Mouse (Mus musculus): Measurements from ENCODE around the gene Brox.
"Not testable (repeated sequence)": the region's sequence is repeated elsewhere in the genome, so short reads cannot be mapped to it uniquely, and the experiment has no call there.

The Brox gene

GRCm38 (mm10) chr1:183296877-183297383 is at the start of gene Brox:
Gene Brox (minus strand): TSS chr1:183297269.
- peak; percentile 95 for DNase-seq (ENCODE audit: low spot score in 2 of 2)

DNA sequence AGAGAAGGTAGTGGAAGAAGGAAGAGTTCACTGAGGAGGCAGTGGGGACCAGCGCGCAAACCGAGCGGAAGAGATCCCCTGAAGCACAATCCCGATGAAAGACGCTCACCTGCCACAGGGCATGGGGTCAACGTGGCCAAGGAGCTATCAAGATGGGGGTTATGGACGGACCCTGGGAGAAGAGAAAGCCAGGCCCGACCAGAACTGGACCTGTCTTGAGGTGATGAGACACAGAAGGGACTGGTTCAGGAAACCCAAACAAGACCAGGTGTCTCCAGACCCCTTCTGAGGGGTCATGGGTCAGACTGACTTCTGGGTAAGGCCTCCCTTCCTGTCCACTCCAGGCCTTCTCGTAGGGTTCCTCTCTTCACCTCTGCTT is 48.7 kb upstream of the Brox start:
- no peak for DNase-seq (ENCODE audit: low spot score in 2 of 2)

DNA sequence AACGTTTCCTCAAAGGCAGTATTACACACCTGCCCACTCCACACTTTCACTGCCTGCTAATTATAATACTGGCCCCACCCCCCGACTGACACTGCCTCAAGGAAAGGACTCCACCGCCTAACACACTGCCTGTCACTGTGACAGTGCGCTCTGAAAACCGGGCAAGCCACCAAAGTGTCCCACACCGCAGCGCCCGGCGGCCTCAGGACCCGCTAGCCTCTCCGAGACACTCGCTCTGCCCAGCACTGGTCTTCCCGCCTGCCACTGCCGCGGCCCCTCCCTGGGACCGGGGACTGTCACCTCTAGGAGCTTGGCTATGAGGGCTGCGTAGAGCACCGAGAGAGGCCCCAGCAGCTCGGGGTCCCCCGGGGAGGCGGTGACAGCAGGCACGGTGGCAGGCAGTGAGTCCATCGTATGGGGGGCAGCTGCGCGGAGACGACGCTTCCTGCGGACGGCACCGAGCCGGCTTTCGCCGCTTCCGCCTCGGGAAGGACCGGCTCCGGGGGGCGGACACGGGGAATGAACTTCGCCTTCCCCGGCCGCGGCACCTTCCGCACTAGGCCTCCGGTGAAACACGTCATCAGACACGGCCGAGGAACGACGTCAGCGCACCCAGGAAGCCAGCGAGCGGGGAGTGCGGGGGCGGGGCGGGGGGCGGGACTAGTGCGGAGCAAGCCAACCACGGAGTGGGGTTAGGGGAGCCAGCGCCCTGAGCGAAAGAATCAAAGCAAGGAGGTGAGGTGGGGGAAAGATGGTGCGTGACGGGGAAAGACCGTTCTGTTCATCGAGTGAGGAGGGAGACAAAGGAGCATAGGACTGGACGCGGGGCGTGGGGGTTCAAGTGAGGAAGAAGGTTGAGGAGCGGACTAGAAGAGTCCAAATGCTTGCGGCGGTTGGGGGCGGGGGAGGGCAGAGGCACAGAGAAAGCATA is 48.1 kb upstream of the Brox start:
- peak; percentile 87 to 89 for DNase-seq (ENCODE audit: low spot score in 2 of 2)

DNA sequence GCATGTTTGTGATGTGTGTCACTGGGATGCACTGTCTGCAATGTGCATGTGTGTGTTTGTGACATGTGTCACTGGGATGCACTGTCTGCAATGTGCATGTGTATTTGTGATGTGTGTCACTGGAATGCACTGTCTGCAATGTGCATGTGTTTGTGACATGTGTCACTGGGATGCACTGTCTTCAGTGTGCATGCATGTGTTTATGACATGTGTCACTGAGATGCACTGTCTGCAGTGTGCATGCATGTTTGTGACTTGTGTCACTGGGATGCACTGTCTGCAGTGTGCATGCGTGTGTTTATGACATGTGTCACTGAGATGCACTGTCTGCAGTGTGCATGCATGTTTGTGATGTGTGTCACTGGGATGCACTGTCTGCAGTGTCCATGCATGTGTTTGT is 45.8 kb upstream of the Brox start:
- DNase-seq (ENCODE audit: low spot score in 2 of 2) = not testable (repeated sequence)

GRCm38 (mm10) chr1:183327171-183327570 is 30.1 kb upstream of the Brox start:
- no peak for DNase-seq (ENCODE audit: low spot score in 2 of 2)

- no peak for DNase-seq (ENCODE audit: low spot score in 2 of 2)
Measured at GRCm38 (mm10) chr1:183324433-183324832, 27.4 kb upstream of the Brox start.

- no peak for DNase-seq (ENCODE audit: low spot score in 2 of 2)
Measured at GRCm38 (mm10) chr1:183323923-183324322, 26.9 kb upstream of the Brox start.

- not testable (repeated sequence) for DNase-seq (ENCODE audit: low spot score in 2 of 2)
Measured at GRCm38 (mm10) chr1:183322496-183322895, 25.4 kb upstream of the Brox start.

DNA sequence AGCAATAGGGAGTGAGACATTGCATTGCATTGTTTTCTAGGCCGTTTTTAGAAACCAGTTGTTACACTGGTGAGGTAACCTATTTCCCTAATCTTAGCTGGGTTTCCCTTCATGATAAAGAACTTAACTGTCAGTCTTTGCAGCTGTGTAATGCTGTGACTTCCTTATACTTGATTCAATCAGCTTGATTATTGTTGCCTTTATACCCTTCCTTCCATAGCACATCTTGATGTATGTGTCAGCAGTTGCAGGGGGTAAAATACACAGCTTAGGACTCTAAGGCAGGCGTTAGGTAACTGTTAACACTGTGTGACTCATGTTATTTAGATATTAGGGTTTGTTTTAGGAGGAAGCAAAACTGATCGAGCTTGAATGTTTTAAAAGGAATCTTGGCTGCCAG is 23.6 kb upstream of the Brox start:
- DNase-seq (ENCODE audit: low spot score in 2 of 2) = no peak

GRCm38 (mm10) chr1:183315783-183316182 is 18.7 kb upstream of the Brox start:
- no peak for DNase-seq (ENCODE audit: low spot score in 2 of 2)

DNA sequence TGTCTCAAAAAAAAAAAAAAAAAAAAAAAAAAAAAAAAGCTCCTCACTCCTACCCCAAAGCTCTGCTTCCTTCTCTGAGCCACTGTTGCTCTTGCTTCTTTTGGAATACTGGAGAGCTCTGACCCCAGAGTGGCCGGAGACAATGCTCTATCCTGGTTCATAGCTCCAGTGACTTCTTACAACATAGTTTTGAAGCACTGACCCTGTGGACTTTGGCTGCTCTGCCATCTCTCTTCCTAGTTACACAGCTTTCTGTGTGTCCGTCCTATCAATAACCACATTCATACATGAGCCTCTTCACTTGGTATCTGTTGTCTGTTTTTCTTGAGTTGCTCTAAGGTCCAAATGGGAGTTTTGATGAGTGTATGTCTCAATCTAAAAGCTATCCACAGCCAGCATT is 15.0 kb upstream of the Brox start:
- no peak for DNase-seq (ENCODE audit: low spot score in 2 of 2)

DNA sequence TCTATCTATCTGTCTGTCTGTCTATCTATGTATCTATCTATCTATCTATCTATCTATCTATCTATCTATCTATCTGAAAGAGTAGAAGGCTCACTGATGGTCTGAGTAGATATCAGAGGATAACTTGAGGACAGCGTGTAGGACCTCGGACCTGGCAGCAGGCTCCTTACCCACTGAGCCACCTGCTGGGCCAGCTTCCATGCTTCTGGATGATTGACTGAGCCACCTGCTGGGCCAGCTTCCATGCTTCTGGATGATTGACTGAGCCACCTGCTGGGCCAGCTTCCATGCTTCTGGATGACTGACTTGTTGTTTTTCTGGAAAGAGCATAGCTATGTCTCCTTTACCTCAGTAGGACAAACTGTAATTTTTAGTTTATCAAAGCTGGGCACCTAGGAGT is 12.5 kb upstream of the Brox start:
- not testable (repeated sequence) for DNase-seq (ENCODE audit: low spot score in 2 of 2)

DNA sequence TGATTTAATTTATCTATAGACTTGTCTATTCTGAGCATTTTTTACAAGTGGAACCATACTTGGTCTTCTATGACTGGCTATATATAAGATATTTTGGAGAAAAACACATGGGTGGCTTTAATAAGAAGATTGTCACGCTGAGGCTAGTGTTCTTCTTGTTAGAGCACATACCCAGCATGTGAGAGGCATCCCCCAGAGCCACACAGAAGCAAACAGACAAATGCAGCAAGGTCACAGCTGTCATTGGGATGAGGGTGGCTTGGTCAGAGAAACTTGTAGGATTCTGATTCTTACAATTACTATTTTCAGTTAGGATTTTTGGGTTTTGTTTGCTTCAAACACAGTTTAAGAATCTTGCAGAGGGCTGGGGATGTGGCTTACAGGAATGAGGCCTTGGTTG is 11.4 kb upstream of the Brox start:
- no peak for DNase-seq (ENCODE audit: low spot score in 2 of 2)

DNA sequence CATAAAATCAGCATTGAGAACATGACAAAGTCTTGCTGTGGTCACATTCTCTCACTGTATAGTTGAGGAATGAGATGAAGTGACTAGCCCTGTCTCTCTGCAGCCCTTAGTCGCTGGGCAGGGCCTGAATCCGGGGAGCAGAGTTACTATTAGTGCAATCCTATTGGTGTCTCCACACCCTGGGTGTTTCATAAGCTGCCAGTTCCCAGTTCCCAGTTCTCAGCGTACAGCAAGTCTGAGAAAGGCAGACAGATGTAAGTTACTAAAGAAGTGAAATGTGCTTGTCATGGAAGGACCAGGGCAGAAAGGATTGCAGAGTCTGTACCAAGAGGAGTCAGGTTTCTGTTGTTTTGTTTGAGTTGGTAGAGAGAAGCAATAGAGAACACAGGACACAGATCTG is 10.5 kb upstream of the Brox start:
- DNase-seq (ENCODE audit: low spot score in 2 of 2) = no peak

DNA sequence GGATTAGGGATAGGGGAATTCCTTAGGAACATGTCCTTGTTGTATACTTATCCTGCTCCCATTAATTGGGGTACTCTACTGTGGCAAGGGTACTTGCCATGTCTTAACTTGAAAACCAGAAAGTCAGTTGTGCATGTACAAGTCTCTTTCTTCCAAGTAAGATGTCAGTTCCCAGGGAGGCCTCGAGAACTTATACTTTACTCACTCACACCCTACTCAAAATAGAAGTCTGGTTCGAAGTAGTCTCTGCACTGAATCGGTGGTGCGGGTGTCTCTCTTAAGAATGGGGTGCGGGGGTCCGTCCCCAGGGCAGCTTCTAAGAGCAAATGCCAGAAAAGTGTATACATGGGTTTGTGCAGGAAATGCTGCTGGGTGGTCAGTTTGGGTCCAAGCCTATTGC is 2.1 kb upstream of the Brox start:
- peak; percentile 95 to 96 for DNase-seq (ENCODE audit: low spot score in 2 of 2)

GRCm38 (mm10) chr1:183297886-183298489 is 919 bp upstream of the Brox start:
- peak; percentile 86 to 89 for DNase-seq (ENCODE audit: low spot score in 2 of 2)

DNA sequence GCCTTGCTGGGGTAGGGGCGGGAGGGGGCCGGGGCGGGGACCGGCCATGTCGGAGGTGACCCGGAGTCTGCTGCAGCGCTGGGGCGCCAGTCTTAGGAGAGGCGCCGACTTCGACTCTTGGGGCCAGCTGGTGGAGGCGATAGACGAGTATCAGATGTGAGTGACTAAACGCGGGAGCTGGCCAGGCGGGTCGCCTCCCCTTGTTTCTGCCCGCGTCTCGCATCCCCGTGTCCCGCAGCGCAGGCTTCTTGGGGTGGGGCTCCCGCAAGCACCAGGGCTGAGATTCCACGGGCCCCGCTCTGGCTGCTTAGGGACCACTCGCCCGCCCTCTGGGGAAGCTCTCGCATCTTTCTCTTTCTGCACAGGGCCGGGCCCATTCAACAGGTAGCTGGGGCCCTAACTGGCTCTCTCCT is 410 bp upstream of the Brox start:
- DNase-seq (ENCODE audit: low spot score in 2 of 2) = peak in 1 of 2 experiments; percentile 57

- peak; percentile 63 to 68 for DNase-seq (ENCODE audit: low spot score in 2 of 2)
Measured at GRCm38 (mm10) chr1:183296465-183296864, 604 bp downstream of the Brox start, which contains the start of gene Aida. Gene Aida (plus strand): TSS chr1:183296590.

GRCm38 (mm10) chr1:183289576-183289975 is 7.5 kb downstream of the Brox start:
- no peak for DNase-seq (ENCODE audit: low spot score in 2 of 2)

- no peak for DNase-seq (ENCODE audit: low spot score in 2 of 2)
Measured at GRCm38 (mm10) chr1:183288351-183288750, 8.7 kb downstream of the Brox start.

GRCm38 (mm10) chr1:183275763-183276162 is 21.3 kb downstream of the Brox start:
- DNase-seq (ENCODE audit: low spot score in 2 of 2) = no peak

DNA sequence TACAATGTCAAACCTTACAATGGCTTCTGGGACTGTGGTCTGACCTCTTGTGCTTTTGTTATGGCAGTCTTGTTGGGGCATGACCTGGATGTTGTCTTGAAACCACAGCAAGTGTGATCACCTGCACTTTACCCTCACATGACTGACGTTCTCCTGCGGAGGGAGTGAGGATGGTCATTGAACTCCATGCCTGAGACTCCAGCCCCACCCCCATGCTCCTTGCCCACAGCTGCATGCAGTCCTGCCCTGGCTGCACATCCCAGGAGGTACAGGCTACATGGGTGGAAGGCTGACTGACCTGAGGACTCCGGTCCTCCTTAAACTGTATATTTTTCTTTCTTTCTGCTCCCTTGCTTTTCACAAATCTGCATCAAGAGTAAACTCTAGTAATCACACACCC is 22.7 kb downstream of the Brox start:
- DNase-seq (ENCODE audit: low spot score in 2 of 2) = no peak
